Mouse (Mus musculus): ENCODE data around the gene Ift43.

GRCm38 (mm10) chr12:86037235-86037921, 45.0 kb upstream of the Ift43 start:
- TF ChIP-seq MYC (IDR thresholded peaks at IDR 0.05; ENCODE audit: low read depth, low read length) (no peak), CTCF (IDR thresholded peaks at IDR 0.05 in 2 of 3, conservative IDR thresholded peaks at IDR 0.05 in 1 of 3; ENCODE audit: control insufficient read depth in 1 of 3, insufficient read depth in 1 of 3, low read depth in 2 of 3, low read length in 3 of 3, poor library complexity in 1 of 3, severe bottlenecking in 1 of 3) (no peak), EP300 (IDR thresholded peaks at IDR 0.05; ENCODE audit: low read depth in 1 of 2, low read length in 2 of 2) (no peak), E2F4 (IDR thresholded peaks at IDR 0.05; ENCODE audit: borderline replicate concordance, low read depth, low read length) (no peak), USF1 (IDR thresholded peaks at IDR 0.05; ENCODE audit: low read depth, low read length) (no peak), POLR2A (IDR thresholded peaks at IDR 0.05; ENCODE audit: control insufficient read depth in 1 of 2, insufficient read depth in 1 of 2, low read depth in 1 of 2, low read length in 2 of 2, poor library complexity in 1 of 2) (no peak)

All from MEL (cell line).